Mouse (Mus musculus): ENCODE data around the gene Uimc1.

DNA sequence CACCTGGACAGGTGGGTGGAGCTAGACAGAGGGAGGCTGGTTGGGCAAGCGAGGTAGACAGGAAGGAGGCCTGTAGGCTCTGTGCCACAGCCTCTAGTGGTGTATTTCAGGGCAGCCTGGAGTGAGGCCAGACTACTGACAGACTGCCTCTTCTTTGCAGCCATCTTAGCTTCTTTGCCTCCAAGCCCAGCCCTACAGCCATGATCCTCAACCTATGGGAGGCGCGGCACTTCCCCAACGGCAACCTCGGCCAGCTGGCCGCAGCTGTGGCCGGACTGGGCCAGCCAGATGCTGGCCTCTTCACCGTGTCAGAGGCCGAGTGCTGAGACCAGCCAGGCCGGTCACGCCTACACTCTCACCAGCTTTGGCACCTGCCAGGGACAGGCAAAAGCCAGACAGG is 95.5 kb downstream of the Uimc1 start:
- no peak for TF ChIP-seq CTCF (IDR thresholded peaks at IDR 0.05 in 2 of 3, conservative IDR thresholded peaks at IDR 0.05 in 1 of 3; ENCODE audit: control insufficient read depth in 1 of 3, insufficient read depth in 1 of 3, low read depth in 2 of 3, low read length in 3 of 3, poor library complexity in 1 of 3, severe bottlenecking in 1 of 3)
- TF ChIP-seq USF2 (IDR thresholded peaks at IDR 0.05; ENCODE audit: borderline replicate concordance in 1 of 2, insufficient read depth in 1 of 2, low read depth in 1 of 2, low read length in 2 of 2), result no peak
- TF ChIP-seq MEF2A (IDR thresholded peaks at IDR 0.05; ENCODE audit: extremely low read depth, insufficient replicate concordance, low read depth, low read length, poor library complexity, severe bottlenecking), result no peak
